Mouse (Mus musculus) cerebellum, postnatal 10 days (tissue): ENCODE data around the gene Rad9a.
A peak's percentile ranks its signal among the peaks of the same experiment; 100 is the strongest.

Experiments
- DNase-seq, 2 experiments: peaks; one replicate each; pipeline ENCODE4 v3.0.0; 2021; ENCODE audit warnings: mixed read lengths in 2 of 2

Rad9a gene

DNA sequence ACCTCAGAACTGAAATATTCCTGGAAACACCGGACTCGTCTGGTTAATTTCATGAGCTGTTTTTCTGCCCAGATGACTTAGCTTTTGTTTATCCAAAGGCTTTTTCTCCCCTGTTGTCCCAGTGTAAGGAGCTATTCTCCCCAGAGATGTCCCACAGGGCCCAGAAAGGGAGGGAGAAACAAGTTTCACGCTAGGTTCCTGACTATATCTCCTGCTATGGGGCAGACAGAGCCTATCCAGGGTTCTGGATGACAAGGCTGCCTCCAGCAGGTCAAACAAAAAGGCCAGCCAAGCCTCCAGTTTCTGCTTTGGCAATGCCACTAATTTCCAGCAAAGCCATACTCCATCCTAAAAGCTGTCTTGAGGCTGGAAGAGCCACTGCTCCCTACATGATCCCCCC lies 16.4 kb upstream of the Rad9a start:
- no peak for DNase-seq

DNA sequence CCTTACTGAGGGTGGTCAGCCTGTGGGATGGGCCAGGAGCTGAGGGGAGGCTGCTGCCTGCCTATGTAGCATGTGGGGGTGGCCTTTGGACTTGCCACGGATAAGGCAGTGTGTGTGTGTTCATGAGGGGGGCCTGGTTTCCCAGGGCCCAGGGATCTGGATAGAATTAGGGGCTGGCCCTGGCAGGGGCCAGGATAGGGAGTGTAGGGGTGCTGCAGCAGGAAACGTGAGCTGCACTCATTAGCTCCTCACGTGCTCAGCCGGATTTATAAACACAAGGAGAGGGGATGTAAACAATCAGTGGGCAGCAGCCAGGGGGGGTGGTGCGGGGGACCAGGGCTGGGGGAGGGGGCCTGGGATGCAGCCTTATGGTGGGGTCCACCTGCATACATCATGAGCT lies 15.7 kb upstream of the Rad9a start:
- DNase-seq, result no peak

DNA sequence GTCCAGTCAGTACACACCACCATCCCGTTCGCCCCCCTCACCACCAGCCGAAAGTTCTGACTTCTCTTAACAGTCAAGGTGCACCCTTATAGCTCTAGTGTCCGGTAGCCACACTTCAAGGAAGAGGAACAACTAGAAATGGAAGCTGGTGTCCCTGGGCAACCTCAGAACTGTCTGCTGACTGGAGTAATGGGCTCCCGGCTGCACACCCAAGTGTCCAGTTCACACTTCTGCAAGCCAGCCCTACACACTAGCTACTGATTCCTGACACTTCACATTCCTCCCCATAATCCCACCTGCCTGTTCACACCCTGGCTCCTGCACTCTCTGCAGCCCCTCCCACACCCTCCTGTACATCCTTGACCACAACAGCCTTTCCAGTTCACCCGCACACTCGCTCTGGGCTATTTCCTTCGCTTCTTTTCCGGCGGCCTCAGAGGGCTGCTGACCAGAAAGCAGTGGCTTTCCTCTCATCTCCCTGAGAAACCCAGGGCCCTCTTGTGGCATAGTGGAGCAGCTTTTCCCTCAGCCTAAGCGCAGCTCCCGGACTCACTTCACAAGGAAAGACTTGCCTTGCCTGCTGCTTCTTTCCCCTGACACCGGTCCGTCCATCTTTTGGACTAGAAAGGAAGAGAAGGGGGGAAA lies 14.7 kb upstream of the Rad9a start:
- peak; percentile 69 to 74 for DNase-seq

DNA sequence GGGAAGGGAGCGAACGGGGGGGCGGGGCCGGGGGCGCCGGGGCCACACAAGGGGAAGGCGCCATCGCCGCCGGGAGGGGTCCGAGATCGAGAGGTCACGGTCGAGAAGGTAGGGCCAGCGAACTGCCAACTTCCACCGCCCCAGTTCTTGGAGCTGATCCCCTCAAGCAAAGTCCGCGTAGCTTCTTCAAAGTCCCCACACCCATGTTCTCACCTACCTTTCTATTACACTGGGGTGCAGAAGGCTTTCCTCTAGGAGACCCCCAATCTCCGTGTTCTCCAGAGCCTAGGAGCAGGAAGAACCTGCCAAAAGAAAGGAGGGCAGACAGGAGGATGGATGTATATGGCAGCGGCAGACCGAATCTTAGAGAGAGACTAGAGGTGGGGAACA lies 14.0 kb upstream of the Rad9a start:
- no peak for DNase-seq

DNA sequence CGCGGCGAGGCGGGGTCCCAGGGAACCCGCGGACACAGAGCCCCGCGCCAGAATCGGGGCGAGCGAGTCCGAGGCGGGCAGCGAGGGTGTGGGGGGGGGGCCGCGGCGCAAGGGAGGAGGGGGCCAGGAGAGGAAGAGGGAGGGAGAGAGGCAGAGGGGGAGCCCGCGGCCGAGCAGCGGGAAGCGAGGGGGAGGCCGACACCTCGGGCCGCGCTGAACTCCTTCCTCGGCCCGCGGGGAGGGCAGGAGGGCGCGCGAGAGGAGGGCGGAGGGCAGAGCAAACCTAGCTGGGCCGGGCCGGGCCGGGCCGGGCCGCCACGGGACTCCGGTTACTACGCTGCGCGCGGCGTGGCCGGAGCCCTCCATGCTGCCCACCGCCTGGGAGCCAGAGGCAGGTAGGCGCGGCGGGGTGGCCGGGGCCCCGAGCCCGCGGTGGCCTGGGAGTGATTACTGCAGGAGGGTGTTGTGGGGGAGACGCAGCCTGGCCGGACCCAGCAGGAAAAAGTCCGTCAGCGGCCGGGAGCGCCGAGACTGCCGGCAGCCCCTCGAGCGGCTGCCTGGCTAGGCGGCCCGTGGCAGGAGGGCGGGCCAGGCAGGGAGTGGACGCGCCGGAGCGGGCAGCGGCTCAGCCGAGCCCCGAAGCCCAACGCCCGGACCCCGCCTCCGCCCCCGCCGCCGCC lies 13.4 kb upstream of the Rad9a start:
- peak; percentile 34 to 44 for DNase-seq

DNA sequence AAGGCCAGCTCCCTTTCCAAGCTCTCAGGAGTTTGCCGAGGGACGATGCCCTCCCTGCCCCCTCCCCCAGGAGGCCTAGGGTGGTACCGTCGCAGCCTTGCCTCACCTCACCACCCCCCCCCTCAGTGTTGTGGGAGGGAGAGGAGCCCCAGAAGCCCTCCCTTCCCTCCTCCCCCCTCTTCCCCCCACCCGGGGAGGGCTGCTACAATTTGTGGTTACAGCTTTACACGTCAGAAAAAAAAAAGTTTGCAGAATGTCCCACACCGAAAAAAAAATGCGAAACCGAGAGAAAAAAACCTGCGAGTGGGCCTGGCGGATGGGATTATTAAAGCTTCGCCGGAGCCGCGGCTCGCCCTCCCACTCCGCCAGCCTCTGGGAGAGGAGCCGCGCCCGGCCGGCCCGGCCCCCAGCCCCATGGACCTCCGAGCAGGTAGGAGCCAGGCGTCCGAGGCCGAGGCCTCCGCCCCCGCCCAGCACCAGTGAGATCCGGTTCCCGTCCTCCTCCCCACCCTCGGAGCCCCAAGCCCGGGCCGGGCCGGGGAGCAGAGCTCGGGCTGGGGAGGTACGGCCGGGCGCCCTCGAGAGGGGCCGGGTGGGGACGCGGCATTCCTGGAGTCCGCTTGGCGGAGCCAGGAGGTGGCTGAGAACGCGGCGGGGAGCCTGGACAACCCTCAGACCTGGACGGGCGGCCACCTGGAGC lies 12.8 kb upstream of the Rad9a start, which contains the start of the genes Clcf1 and AC109138.7:
Gene Clcf1 (plus strand): TSS at position 168 of the 700 bp plus-strand sequence.
Gene AC109138.7 (plus strand): TSS at position 287 of the 700 bp plus-strand sequence.
- peak; percentile 47 to 50 for DNase-seq

DNA sequence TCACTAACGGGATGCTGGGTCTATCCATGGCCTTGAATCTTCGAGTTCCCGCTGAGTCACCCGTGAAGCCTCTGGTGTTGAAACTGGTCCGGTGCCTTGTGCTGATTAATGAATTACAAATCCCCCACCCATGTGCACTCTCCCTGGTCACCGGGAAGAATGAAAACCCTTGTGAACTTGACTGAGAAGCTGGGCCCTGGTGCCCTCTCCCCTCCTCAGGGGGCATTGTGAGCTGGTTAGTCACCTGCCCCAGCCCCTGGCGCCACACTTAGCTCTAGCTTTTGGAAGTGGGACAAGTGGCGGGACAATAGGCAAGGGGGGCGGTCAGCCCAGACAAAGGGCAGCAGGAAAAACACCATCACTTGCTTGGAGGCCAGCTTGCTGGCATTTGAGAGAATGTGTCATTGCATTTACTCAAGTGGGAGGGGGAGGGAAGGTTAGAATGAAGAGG lies 12.1 kb upstream of the Rad9a start:
- DNase-seq, result no peak

DNA sequence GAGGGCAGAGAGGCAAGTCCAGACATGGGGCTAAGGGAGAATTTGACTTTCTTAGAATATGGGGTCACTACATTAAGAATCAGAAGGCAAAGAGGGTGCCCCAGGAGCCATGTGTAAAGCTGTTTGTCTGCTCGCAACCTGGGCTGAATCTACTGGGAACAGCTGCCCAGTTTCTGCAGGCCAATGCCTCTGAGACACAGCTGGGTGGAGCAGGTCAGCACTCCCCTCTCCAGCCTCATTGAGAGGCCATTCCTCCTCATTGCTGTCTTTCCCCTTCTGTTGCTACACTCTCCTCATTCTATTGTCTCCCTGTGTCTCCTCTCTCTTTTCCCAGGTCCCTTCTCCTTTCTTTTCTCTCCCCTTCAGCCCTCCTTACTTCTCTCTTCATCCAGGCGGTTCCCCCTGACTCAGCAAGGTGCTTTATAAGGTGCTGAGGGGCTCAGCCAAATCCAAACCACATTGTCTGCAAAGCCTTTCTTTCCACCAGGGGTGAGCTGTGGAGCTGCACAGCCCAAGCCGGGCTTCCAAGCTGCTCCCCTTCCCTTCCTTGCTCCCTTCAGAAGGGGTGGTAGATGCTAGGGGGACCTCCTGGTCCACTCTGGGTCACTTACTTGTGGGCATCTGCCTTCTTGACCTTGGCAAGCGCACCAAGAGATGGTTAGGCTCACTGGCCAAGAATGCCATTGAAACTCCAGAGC lies 10.6 kb upstream of the Rad9a start:
- no peak for DNase-seq

DNA sequence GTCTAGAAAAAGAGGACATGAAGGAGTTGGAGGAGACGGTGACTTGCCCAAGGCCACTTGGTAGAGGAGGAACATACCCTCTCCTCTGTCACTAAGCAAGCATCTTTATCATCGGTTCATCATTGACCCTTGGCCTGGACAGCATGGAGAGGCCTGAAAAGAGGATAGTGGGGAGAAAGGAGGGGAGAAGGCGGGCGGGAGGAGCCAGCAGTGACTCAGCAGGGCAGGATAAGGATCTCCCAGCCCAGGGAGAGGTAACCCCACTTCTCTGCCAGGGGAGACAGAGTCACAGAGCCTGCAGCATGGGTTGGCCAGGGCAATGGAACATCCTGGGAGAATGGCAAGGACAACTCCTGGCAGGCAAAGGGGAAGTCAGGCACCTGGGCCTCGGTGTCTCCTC lies 7.1 kb upstream of the Rad9a start:
- DNase-seq, result no peak

DNA sequence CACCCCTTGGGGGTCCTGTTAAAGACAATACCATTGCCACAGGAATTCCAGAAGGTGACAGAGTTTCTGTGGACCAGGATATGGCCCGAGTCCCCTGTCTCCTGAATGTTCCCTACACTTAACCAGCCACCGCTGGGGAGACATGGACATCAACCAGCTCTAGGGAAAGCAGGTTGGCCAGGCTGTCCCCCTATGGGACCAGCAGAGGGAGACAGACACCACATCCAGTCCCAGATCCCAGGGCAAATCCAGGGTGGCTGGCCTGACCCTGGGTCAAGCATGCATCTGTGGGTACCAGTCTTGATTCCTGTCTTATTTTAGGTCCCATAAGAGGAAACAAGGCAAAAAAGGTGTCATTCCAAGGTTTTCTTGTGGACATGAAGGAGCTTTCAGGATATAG lies 5.5 kb upstream of the Rad9a start:
- peak; percentile 83 for DNase-seq

DNA sequence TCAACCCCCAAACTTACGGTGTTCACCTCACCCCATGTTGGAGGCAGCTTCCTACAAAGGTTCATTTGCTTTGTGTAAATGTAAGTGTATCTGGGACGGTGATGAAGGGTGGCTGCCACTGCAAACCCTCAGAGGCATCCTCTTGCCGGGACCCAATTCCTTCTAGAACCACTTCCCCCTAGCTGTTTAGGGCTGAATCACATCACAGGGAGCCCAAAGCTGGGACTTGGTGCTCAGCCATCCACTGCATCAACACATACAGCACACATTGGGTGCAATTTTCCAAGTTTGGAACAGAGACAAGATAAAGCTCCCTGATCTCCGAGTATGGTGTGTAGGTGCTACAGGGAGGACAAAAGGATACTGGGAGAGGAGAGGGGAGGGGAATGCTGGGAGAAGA lies 3.4 kb upstream of the Rad9a start:
- DNase-seq, result no peak

DNA sequence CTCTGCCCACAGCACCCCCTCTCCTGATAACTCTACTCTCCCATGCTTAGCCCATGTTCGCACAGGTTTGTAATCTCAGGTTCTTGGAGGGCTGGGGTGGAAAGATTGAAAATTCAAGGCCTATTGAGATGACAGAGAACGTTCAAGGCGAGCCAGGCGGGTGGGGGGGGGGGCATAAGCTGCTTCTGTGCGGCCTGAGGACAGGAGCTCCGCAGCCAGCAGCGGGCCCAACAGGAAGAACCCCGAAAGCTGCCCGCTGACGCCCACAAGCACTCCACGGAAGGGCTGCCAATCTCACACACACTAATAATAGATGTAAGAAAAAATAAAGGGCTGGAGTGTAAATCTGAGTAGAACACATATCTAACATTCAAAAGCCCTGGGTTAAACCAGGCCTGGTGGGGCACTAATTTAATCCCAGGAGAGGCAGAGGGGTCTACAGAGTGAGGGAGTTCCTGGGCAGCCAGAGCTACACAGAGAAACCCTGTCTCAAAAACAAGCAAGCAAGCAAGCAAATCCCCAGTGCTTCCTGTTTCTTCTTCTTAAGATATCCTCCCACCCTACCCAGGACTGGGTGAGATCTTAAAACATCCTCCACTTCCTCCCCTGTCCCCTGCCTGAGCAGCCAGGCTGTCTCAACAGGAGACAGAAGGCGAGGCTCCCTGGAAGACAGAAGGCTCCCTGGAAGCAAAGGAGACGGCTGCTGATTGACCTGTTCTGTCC lies 2.3 kb upstream of the Rad9a start:
- DNase-seq, result no peak

DNA sequence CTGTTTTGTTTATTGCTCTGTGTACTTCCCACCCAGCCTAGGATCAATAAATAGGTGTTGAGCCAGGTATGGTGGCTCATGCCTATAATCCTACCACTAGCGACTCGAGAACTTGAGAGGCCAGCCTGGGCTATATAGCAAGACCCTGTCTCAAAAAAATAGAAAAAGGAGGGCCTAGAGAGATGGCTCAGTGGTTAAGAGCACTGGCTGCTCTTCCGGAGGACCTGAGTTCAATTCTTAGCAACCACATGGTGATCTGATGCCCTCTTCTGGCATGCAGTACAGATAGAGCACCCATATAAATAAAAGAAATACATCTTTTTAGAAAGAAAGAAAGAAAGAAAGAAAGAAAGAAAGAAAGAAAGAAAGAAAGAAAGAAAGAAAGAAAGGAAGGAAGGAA lies 1.7 kb upstream of the Rad9a start:
- no peak for DNase-seq

DNA sequence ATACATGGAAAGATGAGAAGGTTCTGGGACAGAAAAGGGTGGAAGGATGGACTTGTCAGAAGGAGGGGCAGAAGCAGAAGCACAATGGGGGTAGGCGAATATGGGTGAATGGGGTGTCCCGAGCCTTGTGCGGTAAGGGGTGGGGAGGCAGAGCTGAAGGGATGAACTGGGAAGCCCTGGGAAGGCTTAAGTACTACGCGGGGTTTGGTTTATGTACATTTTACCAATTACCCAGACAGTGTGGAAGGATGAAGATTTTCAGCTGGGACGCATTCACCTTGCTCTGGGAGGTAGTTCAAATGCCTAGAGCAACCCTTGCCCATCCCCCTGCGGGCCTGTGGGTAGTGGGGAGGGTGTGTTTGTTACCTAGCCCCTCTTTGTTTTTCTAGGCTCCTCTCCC lies 687 bp upstream of the Rad9a start:
- DNase-seq, result no peak

DNA sequence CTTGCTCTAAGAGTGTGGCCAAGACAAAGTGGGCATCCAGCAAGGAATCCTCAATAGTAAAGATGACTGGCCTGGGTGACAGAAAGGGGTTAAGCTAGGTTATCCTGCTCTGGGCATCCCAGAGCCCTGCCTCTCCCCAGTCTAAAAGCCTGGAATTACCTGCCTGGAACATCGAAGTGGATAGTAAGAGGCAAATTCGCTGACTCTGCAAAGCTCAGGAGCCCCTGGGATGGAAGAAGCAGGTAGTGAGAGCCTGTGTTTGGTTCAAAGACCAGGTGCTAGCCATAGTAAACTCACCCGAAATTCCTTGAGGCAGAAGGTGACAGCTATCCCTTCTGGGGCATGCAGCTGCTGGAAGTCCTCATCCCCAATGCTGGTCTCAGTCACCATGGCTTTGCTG lies 4.3 kb downstream of the Rad9a start:
- DNase-seq, result no peak

DNA sequence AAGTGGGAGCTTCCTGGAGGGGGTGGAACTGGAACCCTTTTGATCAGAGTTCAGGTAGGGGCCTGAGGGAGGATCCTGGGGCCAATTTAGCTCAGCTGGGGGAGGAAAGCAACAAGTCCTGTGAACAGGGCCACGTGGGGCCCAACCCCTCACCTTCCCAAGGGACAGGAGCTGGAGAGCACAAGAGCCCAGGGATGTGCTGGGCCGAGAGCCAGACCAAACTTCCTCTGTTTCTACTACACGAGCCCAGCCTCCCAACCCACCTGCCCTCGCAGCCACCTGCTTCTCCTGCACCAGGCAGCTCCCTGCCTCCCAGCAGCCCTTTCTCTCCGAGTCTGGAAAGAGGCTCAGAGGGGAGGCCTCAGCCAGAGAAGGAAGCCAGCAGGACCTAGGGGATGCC lies 4.9 kb downstream of the Rad9a start:
- DNase-seq, result peak in 1 of 2 experiments; percentile 47

DNA sequence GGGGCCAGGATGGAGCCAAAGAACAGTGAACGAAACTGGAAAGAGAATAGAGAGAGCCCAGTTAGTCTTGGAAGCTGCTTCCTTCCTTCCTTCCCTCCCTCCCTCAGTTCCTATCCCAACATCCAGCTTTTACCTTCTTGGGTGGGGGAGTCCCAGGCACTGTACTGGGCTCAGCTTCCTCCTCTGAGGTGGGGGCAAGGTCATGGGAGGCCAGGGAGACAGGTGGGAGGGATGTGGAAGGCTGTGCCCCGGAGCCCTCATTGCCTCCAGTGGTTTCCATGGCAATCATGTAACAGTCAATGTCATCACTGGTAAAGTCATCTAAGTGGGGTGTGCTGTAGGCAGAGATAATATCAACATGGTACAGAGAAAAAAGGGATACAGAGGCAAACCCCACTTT lies 5.4 kb downstream of the Rad9a start:
- no peak for DNase-seq

DNA sequence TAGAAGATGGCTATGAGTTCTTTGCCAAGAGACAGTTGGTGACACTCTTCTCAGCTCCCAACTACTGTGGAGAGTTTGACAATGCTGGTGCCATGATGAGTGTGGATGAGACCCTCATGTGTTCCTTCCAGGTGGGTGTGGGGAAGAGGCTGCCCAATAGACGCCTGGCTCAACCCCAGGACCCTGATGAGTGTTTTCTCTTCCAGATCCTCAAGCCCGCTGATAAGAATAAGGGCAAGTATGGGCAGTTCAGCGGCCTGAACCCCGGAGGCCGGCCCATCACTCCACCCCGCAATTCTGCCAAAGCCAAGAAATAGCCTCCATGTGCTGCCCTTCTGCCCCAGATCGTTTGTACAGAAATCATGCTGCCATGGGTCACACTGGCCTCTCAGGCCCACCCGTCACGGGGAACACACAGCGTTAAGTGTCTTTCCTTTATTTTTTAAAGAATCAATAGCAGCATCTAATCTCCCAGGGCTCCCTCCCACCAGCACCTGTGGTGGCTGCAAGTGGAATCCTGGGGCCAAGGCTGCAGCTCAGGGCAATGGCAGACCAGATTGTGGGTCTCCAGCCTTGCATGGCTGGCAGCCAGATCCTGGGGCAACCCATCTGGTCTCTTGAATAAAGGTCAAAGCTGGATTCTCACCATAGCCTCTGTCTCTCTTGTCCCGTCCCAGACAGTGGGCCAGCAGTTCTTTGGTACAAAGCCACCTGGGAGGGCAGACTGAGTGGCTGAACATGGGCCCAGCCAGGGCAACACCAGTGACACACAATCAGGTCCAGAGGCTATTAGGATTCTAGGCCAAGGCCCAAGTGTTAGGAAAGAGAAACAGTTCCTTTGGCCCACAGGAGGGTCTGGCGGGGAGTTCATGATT lies 6.4 kb downstream of the Rad9a start:
- DNase-seq, result peak; percentile 98

DNA sequence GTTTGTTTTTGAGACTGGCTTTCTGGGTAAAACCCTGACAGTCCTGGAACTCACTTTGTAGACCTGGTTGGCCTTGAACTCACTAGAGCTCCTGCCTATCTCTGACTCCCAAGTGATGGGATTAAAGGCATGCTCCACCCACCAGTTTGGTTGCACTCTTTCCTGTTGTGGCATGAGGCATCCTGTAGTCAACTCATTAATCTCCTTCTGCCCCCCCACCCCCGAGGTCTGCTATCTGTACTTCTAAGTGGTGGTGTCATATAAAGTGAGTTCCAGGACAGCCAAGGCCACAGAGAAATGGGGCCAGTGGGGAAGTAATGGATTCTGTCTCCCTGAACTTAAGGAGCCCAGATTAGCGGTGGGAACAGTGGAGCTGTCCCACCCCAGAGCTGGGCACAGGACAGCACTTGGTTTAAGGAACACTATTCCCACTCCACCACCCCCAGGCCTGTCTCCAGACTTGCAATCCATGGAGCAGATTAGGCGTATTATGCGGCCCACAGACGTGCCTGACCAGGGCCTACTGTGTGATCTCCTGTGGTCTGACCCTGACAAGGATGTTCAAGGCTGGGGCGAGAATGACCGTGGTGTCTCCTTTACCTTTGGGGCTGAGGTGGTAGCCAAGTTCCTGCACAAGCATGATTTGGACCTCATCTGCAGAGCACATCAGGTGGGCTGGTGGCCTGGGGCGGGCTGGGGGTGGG lies 7.3 kb downstream of the Rad9a start:
- peak in 1 of 2 experiments; percentile 47 for DNase-seq

DNA sequence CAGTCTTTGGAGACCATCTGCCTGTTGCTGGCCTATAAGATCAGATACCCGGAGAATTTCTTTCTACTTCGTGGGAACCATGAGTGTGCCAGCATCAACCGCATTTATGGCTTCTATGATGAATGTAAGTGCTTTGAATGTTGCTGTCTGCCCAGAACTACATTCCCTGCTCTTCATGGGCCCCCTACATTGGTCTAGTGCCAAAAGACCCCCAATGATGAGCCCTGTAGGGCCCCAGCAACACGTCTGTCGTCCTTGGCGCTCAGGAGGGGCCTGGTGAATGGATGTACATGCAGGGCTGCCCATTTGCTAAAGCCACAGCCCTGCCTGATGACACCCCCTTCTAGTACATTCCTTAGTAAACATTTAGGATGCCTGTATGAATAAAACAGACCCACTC lies 8.3 kb downstream of the Rad9a start:
- DNase-seq, result peak in 1 of 2 experiments; percentile 44
